12 mouse cellular contexts compared by ENCODE assay signal in the genomic region with DNA sequence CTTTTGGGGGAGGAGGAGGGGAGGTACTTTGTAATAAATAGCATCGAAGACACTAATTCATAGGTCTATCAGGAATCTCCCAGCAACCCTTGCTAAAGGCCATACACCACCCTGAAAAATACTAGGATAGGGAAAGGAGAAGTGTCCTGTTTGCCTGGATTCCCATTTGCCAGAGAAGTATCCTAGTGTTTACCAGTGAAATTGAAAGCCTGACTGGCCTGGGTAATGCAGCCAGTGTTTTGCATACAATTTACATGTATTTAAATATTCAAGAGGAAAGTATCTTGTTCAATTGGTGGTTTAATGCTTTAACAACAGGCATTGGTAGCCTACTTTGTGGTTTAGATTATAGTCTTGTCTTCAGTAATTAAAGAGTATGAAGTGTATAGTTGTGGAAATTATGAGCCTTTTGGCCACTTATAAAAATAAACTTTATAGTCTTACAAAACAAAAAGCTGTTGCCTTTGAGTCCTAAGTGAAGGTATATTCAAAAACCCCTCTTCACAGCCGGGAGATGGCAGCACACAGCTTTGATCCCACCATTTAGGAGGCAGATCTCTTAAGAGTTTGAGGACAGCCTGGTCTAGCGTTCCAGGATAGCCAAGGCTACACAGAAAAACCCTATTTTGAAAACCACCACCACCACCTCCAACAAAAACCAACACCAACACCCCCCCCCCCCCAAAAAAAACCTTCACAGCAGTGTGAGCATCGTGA. TPM values are rescaled to one million over a fixed set of nuclear protein-coding genes. Genes with fewer than 3 reads are reported as not detected.
DNase-seq lines count a peak whose midpoint lies in the region; ATAC-seq and TF ChIP-seq lines count a peak whose summit lies in the region.
"Had no signal": no experiment of that assay in that cellular context is flagged by ENCODE, and none has a peak within 500 bp of the region (broad histone marks: within the 10 kb centered on the region; RNA-seq: fewer than 3 reads in every experiment).

No protein-coding gene starts in this region.

- H3K27ac ChIP-seq in layer of hippocampus, adult 2 months: no peak overlapping the region
- no peak overlapping the region for H3K27ac ChIP-seq in CH12.LX (ENCODE audit: insufficient read depth, low read depth)
- no peak overlapping the region for H3K27ac ChIP-seq in forebrain, embryonic 16.5 days (ENCODE audit: low read length)
- H3K27ac ChIP-seq: limb, embryonic 10.5 days had no signal

- ATAC-seq in forebrain, embryonic 16.5 days: peak; percentile 74

- peaks cover 0 to 5% of the 10 kb centered on the region in 2 experiments; a peak in 1 of 4 replicates for H3K4me1 ChIP-seq in CH12.LX (ENCODE audit: control insufficient read depth in 1 of 2, insufficient read depth in 2 of 2)
- 0 out of 2 replicates have a peak, but pooled peaks cover 3% of the 10 kb centered on the region for H3K4me1 ChIP-seq in forebrain, embryonic 16.5 days (replicated peaks; ENCODE audit: control insufficient read depth, insufficient read depth, low read length)
- H3K4me1 ChIP-seq: limb, embryonic 10.5 days had no signal

- no peaks in the 10 kb centered on the region for H3K79me2 ChIP-seq in CH12.LX (replicated peaks; ENCODE audit: control insufficient read depth, extremely low read depth, insufficient read depth, poor library complexity, severe bottlenecking)

- dilution Hi-C loops in CH12.LX (cut with MboI; ENCODE audit: extremely low pct_ligation_motif_present, extremely low pct_unique_long_range_greater_than_20kb, low sequenced_read_pairs): no loop called here

- peaks cover 13 to 25% of the 10 kb centered on the region in 2 experiments for H3K36me3 ChIP-seq in CH12.LX (replicated peaks in 1 of 2; ENCODE audit: control insufficient read depth in 1 of 2, insufficient read depth in 1 of 2, low read length in 1 of 2)
- H3K36me3 ChIP-seq in forebrain, embryonic 16.5 days (ENCODE audit: control insufficient read depth, insufficient read depth): peaks cover 9% of the 10 kb centered on the region

- TF ChIP-seq CTCF in layer of hippocampus, adult 2 months (conservative IDR thresholded peaks at IDR 0.05): peak; percentile 63
- TF ChIP-seq CTCF in CH12.LX (conservative IDR thresholded peaks at IDR 0.05 in 1 of 2, IDR thresholded peaks at IDR 0.05 in 1 of 2; ENCODE audit: low read depth in 2 of 2, low read length in 2 of 2): peak in 1 of 2 experiments; percentile 57; a peak in 2 of 4 replicates

- no peak overlapping the region for H3K4me3 ChIP-seq in layer of hippocampus, adult 2 months
- no peak overlapping the region for H3K4me3 ChIP-seq in CH12.LX (replicated peaks in 1 of 3; ENCODE audit: low read depth in 2 of 3, low read length in 2 of 3, poor library complexity in 1 of 3)
- no peak overlapping the region for H3K4me3 ChIP-seq in forebrain, embryonic 16.5 days (replicated peaks; ENCODE audit: low read length)
- H3K4me3 ChIP-seq: limb, embryonic 10.5 days had no signal

- H3K9ac ChIP-seq in CH12.LX (ENCODE audit: insufficient read depth, low read depth): no peak overlapping the region
- no peak overlapping the region for H3K9ac ChIP-seq in forebrain, embryonic 16.5 days (replicated peaks; ENCODE audit: low read depth, low read length)

- 60% methylated on average over 4 of the region's 4 CpGs for WGBS in forebrain, embryonic 16.5 days

- TF ChIP-seq RAD21 in CH12.LX (IDR thresholded peaks at IDR 0.05; ENCODE audit: low read depth, low read length): peak; percentile 50

- no peaks in the 10 kb centered on the region for H3K9me3 ChIP-seq in CH12.LX (replicated peaks; ENCODE audit: low read length)
- no peaks in the 10 kb centered on the region for H3K9me3 ChIP-seq in forebrain, embryonic 16.5 days (ENCODE audit: control insufficient read depth, low read length)
- H3K9me3 ChIP-seq: limb, embryonic 10.5 days had no signal

- in situ Hi-C loops in CH12.LX (cut with MboI; ENCODE audit: low pct_ligation_motif_present, low pct_unique_long_range_greater_than_20kb, low sequenced_read_pairs): no loop called here

- no peak overlapping the region for H3K4me2 ChIP-seq in CH12.LX (ENCODE audit: insufficient read depth, low read depth, poor library complexity, severe bottlenecking)
- no peak overlapping the region for H3K4me2 ChIP-seq in forebrain, embryonic 16.5 days (ENCODE audit: low read length)

- TF ChIP-seq POLR2A in CH12.LX (IDR thresholded peaks at IDR 0.05; ENCODE audit: low read depth, low read length): no peak

- DNase-seq in layer of hippocampus, adult 2 months (ENCODE audit: low spot score in 2 of 2): no peak
- no peak for DNase-seq in layer of hippocampus, adult 11-12 months (ENCODE audit: low spot score)
- DNase-seq in CH12.LX (ENCODE audit: extremely low read depth) (no peak), ES-CJ7 (ENCODE audit: low read depth, low spot score) (peak; percentile 63)
- DNase-seq in cerebellum, adult 18-20 months: no peak
- no peak for DNase-seq in cerebellum, adult 9-11 months
- DNase-seq: cerebellum, adult 9-10 months; gastrocnemius, postnatal 25 days; layer of hippocampus, adult 9-11 months had no signal

- no peak for TF ChIP-seq EP300 in CH12.LX (IDR thresholded peaks at IDR 0.05; ENCODE audit: low read length)

- H3K27me3 ChIP-seq in CH12.LX (replicated peaks): no peaks in the 10 kb centered on the region
- no peaks in the 10 kb centered on the region for H3K27me3 ChIP-seq in forebrain, embryonic 16.5 days (replicated peaks; ENCODE audit: control insufficient read depth, insufficient read depth, low read length)

TF ChIP-seq in CH12.LX, 34 proteins besides CTCF, POLR2A, EP300 and RAD21:
- TF ChIP-seq SMC3 (IDR thresholded peaks at IDR 0.05; ENCODE audit: low read depth, low read length) (peak; percentile 56), CHD2 (IDR thresholded peaks at IDR 0.05; ENCODE audit: low read length) (no peak), MXI1 (IDR thresholded peaks at IDR 0.05; ENCODE audit: low read depth, low read length) (no peak), ZKSCAN1 (IDR thresholded peaks at IDR 0.05; ENCODE audit: borderline replicate concordance, low read depth, low read length) (no peak), TCF12 (IDR thresholded peaks at IDR 0.05; ENCODE audit: low read depth, low read length) (no peak), ZC3H11A (IDR thresholded peaks at IDR 0.05; ENCODE audit: low read depth, low read length) (no peak), KAT2A (IDR thresholded peaks at IDR 0.05; ENCODE audit: insufficient replicate concordance, low read length) (no peak)

RNA-seq across cellular contexts. Expression of a gene that starts 47.0 kb away (rescaled TPM):
- 10 to 100 TPM; 91.3 to 94.5 TPM for total RNA-seq in layer of hippocampus, adult 2 months (2021)
- total RNA-seq in CH12.LX (2012; rRNA removed): 67.2 and 75.2 TPM in 2 replicates
- 208 and 214 TPM in 2 replicates for total RNA-seq in CH12.LX (2014; rRNA removed)
- polyA plus RNA-seq in CH12.LX (2012; ENCODE audit: insufficient read length, low read depth): 90.7 and 97.2 TPM in 2 replicates
- polyA plus RNA-seq in forebrain, embryonic 16.5 days (2015; fragmentation: Nextera tagmentation; extraction: Ambion mirVana): 56.7 and 70.2 TPM in 2 replicates

RNA-seq across cellular contexts. Expression of a gene that starts 47.5 kb away (rescaled TPM):
- total RNA-seq in layer of hippocampus, adult 2 months (2021): 1 to 10 TPM in 1 of 2 experiments, under 1 TPM in 1; 0.95 to 1.2 TPM
- 17.6 and 21.5 TPM in 2 replicates for total RNA-seq in CH12.LX (2012; rRNA removed)
- not detected in 2 replicates for total RNA-seq in CH12.LX (2014; rRNA removed)
- polyA plus RNA-seq in CH12.LX (2012; ENCODE audit: insufficient read length, low read depth): 0.74 TPM in 1 of 2 replicates, not detected in the other
- polyA plus RNA-seq in forebrain, embryonic 16.5 days (2015; fragmentation: Nextera tagmentation; extraction: Ambion mirVana): not detected in 2 replicates
- polyA plus RNA-seq: kidney, adult 2 months had no signal
